ENCODE assay signal across 14 mouse cellular contexts in genomic region chr12:91642426-91643093, GRCm38 (mm10). TPM values are rescaled to one million over a fixed set of nuclear protein-coding genes. Genes with fewer than 3 reads are reported as not detected.
DNase-seq lines count a peak whose midpoint lies in the region; ATAC-seq lines count a peak whose summit lies in the region.
"Had no signal": no experiment of that assay in that cellular context is flagged by ENCODE, and none has a peak within 500 bp of the region (broad histone marks: within the 10 kb centered on the region; RNA-seq: fewer than 3 reads in every experiment).

No protein-coding gene starts in this region.

- no peak overlapping the region for H3K4me3 ChIP-seq in forebrain, embryonic 16.5 days (replicated peaks; ENCODE audit: low read length)
- H3K4me3 ChIP-seq in midbrain, embryonic 11.5 days (ENCODE audit: low read depth, low read length), result no peak overlapping the region
- no peak overlapping the region for H3K4me3 ChIP-seq in neural tube, embryonic 15.5 days (replicated peaks)

- 0 out of 2 replicates have a peak, but pooled peaks have one; percentile 14 for ATAC-seq in forebrain, embryonic 16.5 days
- ATAC-seq in midbrain, embryonic 11.5 days (ENCODE audit: low FRiP score), result no peak
- peak; percentile 39; the same call in 1 of the 2 replicates for ATAC-seq in neural tube, embryonic 15.5 days (ENCODE audit: low FRiP score)
- ATAC-seq: CD4-positive, CD25-positive, alpha-beta regulatory T cell, adult 4 months had no signal

- H3K27ac ChIP-seq in forebrain, embryonic 16.5 days (ENCODE audit: low read length), result no peak overlapping the region
- peak overlapping the region; percentile 9; the same call in 1 of the 2 replicates for H3K27ac ChIP-seq in midbrain, embryonic 11.5 days (ENCODE audit: low read depth, low read length)
- peak overlapping the region; percentile 61 for H3K27ac ChIP-seq in neural tube, embryonic 15.5 days (replicated peaks)
- H3K27ac ChIP-seq: heart, embryonic 13.5 days; macrophage had no signal

- no peaks in the 10 kb centered on the region for H3K36me3 ChIP-seq in forebrain, embryonic 16.5 days (ENCODE audit: control insufficient read depth, insufficient read depth)
- H3K36me3 ChIP-seq in midbrain, embryonic 11.5 days (ENCODE audit: control insufficient read depth, insufficient read depth, low read length), result peaks cover 4% of the 10 kb centered on the region
- H3K36me3 ChIP-seq in neural tube, embryonic 15.5 days, result peaks cover 4% of the 10 kb centered on the region; the same call in 1 of the 2 replicates

- 56% methylated on average over 12 of the region's 12 CpGs for WGBS in forebrain, embryonic 16.5 days
- WGBS in midbrain, embryonic 11.5 days, result 77% methylated on average over 12 of the region's 12 CpGs
- 42% methylated on average over 12 of the region's 12 CpGs for WGBS in neural tube, embryonic 15.5 days

- H3K4me1 ChIP-seq in forebrain, embryonic 16.5 days (replicated peaks; ENCODE audit: control insufficient read depth, insufficient read depth, low read length), result peaks cover 24% of the 10 kb centered on the region
- peaks cover 15% of the 10 kb centered on the region for H3K4me1 ChIP-seq in midbrain, embryonic 11.5 days (ENCODE audit: control insufficient read depth, insufficient read depth, low read length)
- peaks cover 24% of the 10 kb centered on the region for H3K4me1 ChIP-seq in neural tube, embryonic 15.5 days

- no peak overlapping the region for H3K4me2 ChIP-seq in forebrain, embryonic 16.5 days (ENCODE audit: low read length)
- no peak overlapping the region; the same call in 1 of the 2 replicates for H3K4me2 ChIP-seq in midbrain, embryonic 11.5 days
- no peak overlapping the region for H3K4me2 ChIP-seq in neural tube, embryonic 15.5 days

- no peak overlapping the region for H3K9ac ChIP-seq in forebrain, embryonic 16.5 days (replicated peaks; ENCODE audit: low read depth, low read length)
- H3K9ac ChIP-seq in midbrain, embryonic 11.5 days (ENCODE audit: low read length), result no peak overlapping the region
- no peak overlapping the region for H3K9ac ChIP-seq in neural tube, embryonic 15.5 days (replicated peaks)
- H3K9ac ChIP-seq: lung, embryonic 14.5 days had no signal

- H3K9me3 ChIP-seq in forebrain, embryonic 16.5 days (ENCODE audit: control insufficient read depth, low read length), result no peaks in the 10 kb centered on the region
- H3K9me3 ChIP-seq in midbrain, embryonic 11.5 days (ENCODE audit: control insufficient read depth, low read length), result no peaks in the 10 kb centered on the region
- H3K9me3 ChIP-seq in neural tube, embryonic 15.5 days (replicated peaks), result no peaks in the 10 kb centered on the region; the same call in 1 of the 2 replicates
- H3K9me3 ChIP-seq: heart, embryonic 13.5 days had no signal

- DNase-seq in thymus, postnatal 0 days (ENCODE audit: low spot score), result peak; percentile 42
- no peak for DNase-seq in thymus, postnatal 25 days
- DNase-seq in midbrain, embryonic 11.5 days (ENCODE audit: low spot score, missing footprints), result no peak
- no peak for DNase-seq in spleen, postnatal 14 days (ENCODE audit: low spot score in 2 of 2)
- DNase-seq in right cerebral cortex, postnatal 14 days, result no peak
- DNase-seq: gastrocnemius, postnatal 14 days; kidney, adult 2 months; kidney, postnatal 25 days had no signal

- H3K27me3 ChIP-seq in forebrain, embryonic 16.5 days (replicated peaks; ENCODE audit: control insufficient read depth, insufficient read depth, low read length), result no peaks in the 10 kb centered on the region
- no peaks in the 10 kb centered on the region for H3K27me3 ChIP-seq in midbrain, embryonic 11.5 days (ENCODE audit: control insufficient read depth, insufficient read depth, low read length)
- no peaks in the 10 kb centered on the region for H3K27me3 ChIP-seq in neural tube, embryonic 15.5 days (replicated peaks)
- H3K27me3 ChIP-seq: heart, embryonic 13.5 days had no signal

RNA-seq across cellular contexts. Expression of gene Gtf2a1, which starts 52.3 kb away (rescaled TPM):
- 31.0 and 36.6 TPM in 2 replicates for polyA plus RNA-seq in thymus, postnatal 0 days (2015; fragmentation: Nextera tagmentation; extraction: Ambion mirVana)
- 77.2 and 85.5 TPM in 2 replicates for polyA plus RNA-seq in forebrain, embryonic 16.5 days (2015; fragmentation: Nextera tagmentation; extraction: Ambion mirVana)
- polyA plus RNA-seq in midbrain, embryonic 11.5 days (2014; fragmentation: Nextera tagmentation; extraction: Ambion mirVana), result 58.2 and 61.1 TPM in 2 replicates
- polyA plus RNA-seq in neural tube, embryonic 15.5 days (2015; fragmentation: Nextera tagmentation; extraction: Ambion mirVana), result 53.3 and 54.9 TPM in 2 replicates
